Mouse (Mus musculus) spleen, adult 10 weeks (tissue): ENCODE measurements around the gene 4933427D14Rik. TPM values are rescaled to one million over a fixed set of nuclear protein-coding genes. Genes with fewer than 3 reads are reported as not detected.

Experiments
- polyA plus RNA-seq: library from polyadenylated mRNA; stranded (reverse); fragments of 350-450 nt; fragmentation: Illumina TruSeq; extraction: RNeasy Lipid Tissue Mini Kit (QIAGEN cat#74804); gene quantifications from one replicate; pipeline ENCODE4 v1.2.3, GENCODE M21; 2015; ENCODE audit warnings: low replicate concordance; ENCODE audit not compliant: insufficient read depth

4933427D14Rik gene
- 15.0 TPM for polyA plus RNA-seq

DNA sequence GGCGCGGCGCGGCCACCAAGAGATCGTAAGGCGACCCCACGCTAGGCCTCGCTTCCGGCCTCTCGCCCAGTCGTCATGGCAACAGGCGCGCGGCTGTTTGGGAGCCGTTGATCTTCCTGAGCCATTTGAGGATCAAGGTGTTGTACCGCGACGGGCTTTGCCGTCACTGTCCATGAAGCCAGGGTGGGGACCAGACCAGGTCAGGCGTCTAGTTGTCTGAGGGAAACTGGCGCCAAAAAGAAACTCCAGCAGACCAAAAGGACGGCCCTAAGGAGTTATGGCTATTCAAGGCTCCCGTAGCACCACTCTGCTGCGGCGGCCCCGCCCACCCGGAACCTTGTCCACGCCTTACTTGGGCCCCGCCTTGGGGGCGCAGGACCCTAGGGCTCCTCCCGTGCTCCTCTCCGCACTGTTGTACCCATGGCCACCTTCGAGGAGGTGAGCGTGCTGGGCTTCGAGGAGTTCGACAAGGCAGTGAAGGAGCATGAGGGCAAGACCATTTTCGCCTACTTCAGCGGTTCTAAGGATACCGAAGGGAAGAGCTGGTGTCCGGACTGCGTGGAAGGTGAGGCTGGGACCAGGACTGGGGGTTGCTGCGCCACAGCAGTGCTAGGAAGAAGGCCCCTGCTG, at the start of gene 4933427D14Rik, which contains the start of gene Txndc17:
Gene 4933427D14Rik (minus strand): TSS at position 256 of the 630 bp plus-strand sequence.
Gene Txndc17 (plus strand): TSS at position 344 of the 630 bp plus-strand sequence.

DNA sequence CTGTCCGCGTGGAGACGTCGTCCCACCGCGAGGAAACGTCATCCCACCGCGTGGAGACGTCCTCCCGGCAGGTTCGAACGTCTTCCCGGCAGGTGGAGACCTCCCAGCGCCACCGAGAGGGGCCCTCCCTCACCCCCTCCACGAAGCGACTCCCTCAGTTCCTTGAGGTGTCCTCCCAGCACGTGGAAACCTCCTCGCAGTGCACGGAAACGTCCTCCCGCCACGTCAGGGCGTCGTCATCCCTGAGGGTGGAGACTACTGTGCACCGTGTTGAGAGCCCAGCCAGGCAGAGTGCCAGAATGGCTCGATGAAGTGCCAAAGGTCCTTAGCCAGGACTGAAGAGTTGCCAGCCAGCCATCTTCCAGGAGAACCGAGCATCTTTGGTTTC, 8.1 kb upstream of the 4933427D14Rik start, which contains the start of gene Med31:
Gene Med31 (minus strand): TSS at position 183 of the 388 bp plus-strand sequence.

DNA sequence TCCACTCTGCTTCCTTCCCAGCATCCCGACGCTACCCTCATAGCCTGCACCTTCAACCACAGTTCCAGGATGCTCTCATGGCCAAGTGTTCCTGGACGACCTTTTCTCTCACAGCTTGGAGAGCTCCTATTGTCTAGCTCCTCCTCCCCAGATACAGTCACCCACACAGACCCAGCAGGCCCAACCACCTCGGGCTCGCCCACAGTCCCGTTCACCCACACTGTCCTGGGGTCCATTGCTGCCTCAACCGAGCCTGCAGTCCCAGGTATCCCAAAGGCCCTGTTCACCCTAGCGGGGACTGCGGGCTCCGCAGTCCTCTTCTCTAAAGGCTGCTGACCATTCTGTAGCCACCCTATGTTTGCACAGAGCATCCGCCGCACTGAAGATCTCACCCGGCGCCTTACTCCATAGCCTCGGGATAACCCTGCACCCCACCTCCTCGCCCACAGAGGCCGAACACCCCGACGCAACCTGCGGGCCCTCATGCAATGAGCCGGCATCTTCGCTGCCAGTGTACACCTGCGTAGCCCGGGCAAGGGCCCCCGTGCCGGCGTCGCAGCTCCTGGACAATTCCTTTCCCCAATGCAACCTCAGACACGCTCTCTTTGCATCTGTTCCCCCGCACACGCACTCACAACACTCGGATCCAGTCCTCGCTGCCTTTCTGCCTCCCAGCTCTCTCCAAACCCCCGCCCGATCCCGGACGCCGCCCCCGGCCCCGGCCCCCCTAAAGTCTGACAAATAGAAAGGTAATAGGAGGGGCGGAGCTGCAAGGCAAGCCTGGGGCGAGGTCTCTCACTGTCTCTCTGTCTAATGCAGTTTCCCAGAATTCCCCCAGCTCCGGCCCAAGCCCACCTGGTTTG, 687 bp downstream of the 4933427D14Rik start, which contains the start of gene Gm43951:
Gene Gm43951 (minus strand): TSS at position 500 of the 863 bp plus-strand sequence.

DNA sequence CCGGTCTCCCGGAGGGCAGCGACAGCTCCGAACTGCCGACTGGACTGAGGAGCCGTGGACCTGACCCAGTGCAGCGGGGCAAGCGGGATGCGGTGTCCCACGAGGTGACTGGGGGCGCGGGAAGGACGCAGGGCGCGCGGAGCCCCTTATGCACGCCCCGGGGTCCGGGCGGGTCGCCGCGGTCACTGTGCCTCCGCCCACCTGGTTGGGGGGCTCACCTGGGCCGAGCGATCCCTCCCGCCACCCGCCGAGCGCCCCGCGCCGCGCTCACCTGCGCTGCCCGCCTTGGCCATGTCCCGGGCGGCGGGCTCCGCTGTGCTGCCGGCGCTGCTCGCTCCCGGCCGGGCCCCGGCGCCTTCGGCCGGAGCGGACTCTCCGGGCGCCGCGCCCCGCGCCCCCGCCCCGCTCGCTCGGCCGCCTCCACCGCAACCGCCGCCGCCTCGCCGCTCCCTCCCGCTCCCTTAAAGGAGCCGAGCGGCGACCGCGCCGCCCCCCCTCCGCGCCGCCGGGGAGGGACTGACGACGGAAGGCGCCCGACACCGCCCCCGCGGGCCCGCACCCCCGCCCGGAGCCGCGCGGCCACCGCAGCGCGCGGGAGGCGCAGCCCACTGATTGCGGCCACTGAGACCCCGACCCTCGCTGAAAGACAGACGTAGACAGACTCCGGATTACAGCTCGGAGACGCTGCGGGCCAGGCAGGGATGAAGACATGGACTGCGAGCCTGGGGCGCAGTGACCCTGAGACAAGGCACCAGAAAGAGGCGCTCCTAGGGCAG, 71.7 kb downstream of the 4933427D14Rik start, which contains the start of gene Pitpnm3:
Gene Pitpnm3 (minus strand): TSS at position 396 of the 776 bp plus-strand sequence.

Other genes with a start within 250 kb of the 4933427D14Rik start
- gene Aipl1, start 169.9 kb downstream of the 4933427D14Rik start, polyA plus RNA-seq = not detected
- 3.0 TPM for gene Pimreg, start 165.4 kb downstream of the 4933427D14Rik start, polyA plus RNA-seq
- 3.2 TPM for gene Pitpnm3, start 71.7 kb downstream of the 4933427D14Rik start, polyA plus RNA-seq
- 0.30 TPM for gene Gm43951, start 619 bp downstream of the 4933427D14Rik start, polyA plus RNA-seq
- 95.6 TPM for gene Txndc17, start 88 bp upstream of the 4933427D14Rik start, polyA plus RNA-seq
- 10.8 TPM for gene Med31, start 8.1 kb upstream of the 4933427D14Rik start, polyA plus RNA-seq
- not detected for gene Slc13a5, start 59.8 kb upstream of the 4933427D14Rik start, polyA plus RNA-seq
- gene Xaf1, start 94.2 kb upstream of the 4933427D14Rik start, polyA plus RNA-seq = 77.7 TPM
- gene Fbxo39, start 107.0 kb upstream of the 4933427D14Rik start, polyA plus RNA-seq = 0.18 TPM
- gene Tekt1, start 155.0 kb upstream of the 4933427D14Rik start, polyA plus RNA-seq = not detected
- gene Smtnl2, start 204.3 kb upstream of the 4933427D14Rik start, polyA plus RNA-seq = 0.36 TPM
- not detected for gene Ggt6, start 228.1 kb upstream of the 4933427D14Rik start, polyA plus RNA-seq
- gene Mybbp1a, start 233.9 kb upstream of the 4933427D14Rik start, polyA plus RNA-seq = 98.0 TPM